Mouse (Mus musculus): ENCODE measurements around the gene Supt20.

DNA sequence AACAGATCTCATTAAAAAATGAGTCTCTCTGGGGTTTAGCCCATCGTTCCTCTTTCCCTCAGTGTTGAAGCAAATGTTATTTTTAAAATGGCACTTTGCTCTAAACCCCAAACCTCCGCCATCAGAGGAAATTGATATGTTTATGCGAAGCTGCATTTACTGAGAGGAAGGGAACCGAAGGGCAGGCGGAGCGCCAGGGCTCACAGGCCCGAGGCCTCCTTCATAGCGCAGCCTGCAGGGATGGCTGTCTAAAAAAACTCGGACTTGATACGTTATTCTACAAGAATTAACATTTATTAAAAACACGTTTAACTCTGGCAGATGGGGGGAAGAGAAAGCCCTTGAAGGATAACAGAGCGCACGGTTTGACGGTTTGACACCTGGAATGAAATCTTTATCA lies 73.4 kb downstream of the Supt20 start:
- TF ChIP-seq MEF2A (IDR thresholded peaks at IDR 0.05; ENCODE audit: borderline replicate concordance, low read depth, low read length) (no peak), GABPA (IDR thresholded peaks at IDR 0.05; ENCODE audit: insufficient replicate concordance, low read depth, low read length) (no peak), ZNF384 (IDR thresholded peaks at IDR 0.05; ENCODE audit: low read depth, low read length) (no peak), CTCF (conservative IDR thresholded peaks at IDR 0.05 in 1 of 2, IDR thresholded peaks at IDR 0.05 in 1 of 2; ENCODE audit: low read depth in 2 of 2, low read length in 2 of 2) (no peak), PAX5 (IDR thresholded peaks at IDR 0.05; ENCODE audit: low read length) (no peak), USF1 (IDR thresholded peaks at IDR 0.05; ENCODE audit: low read depth, low read length) (no peak), POLR2A (IDR thresholded peaks at IDR 0.05; ENCODE audit: low read depth, low read length) (no peak)
